Mouse (Mus musculus) lung, embryonic 16.5 days (tissue): ENCODE measurements at regions not wholly inside any gene's neighbourhood (a gene's known extent, or its start where the extent isn't known, plus 50 kb on each side); places are given as distances from the start of the nearest gene placed in this dataset.
"Not testable (repeated sequence)": the region's sequence is repeated elsewhere in the genome, so short reads cannot be mapped to it uniquely, and the experiment has no call there.

Experiments
- ATAC-seq: fragments of 200-750 bp; cut with Nextera tagmentation; 2 replicates; pipeline ENCODE4 v1.8.0; 2017; ENCODE audit warnings: low read depth, mild to moderate bottlenecking, moderate library complexity
- H3K27ac ChIP-seq: fragments of 300-500 bp; sonication (generic); 2 replicates; pipeline ENCODE4 v1.5.1; 2014; ENCODE audit warnings: mild to moderate bottlenecking, control low read depth, low read length
- H3K27me3 ChIP-seq: fragments of 300-500 bp; sonication (generic); 2 replicates; pipeline ENCODE4 v1.6.1; 2014; ENCODE audit warnings: low read depth, low read length, mixed read lengths; ENCODE audit not compliant: control insufficient read depth, insufficient read depth
- H3K36me3 ChIP-seq: fragments of 300-500 bp; sonication (generic); 2 replicates; pipeline ENCODE4 v1.6.1; 2014; ENCODE audit warnings: low read length; ENCODE audit not compliant: control insufficient read depth, insufficient read depth
- H3K4me1 ChIP-seq: fragments of 300-500 bp; sonication (generic); replicated peaks from 2 replicates; pipeline ENCODE4 v1.6.1; 2014; ENCODE audit warnings: low read length, mixed read lengths; ENCODE audit not compliant: control insufficient read depth, insufficient read depth
- H3K4me2 ChIP-seq: fragments of 300-500 bp; sonication (generic); 2 replicates; pipeline ENCODE4 v1.6.1; 2014; ENCODE audit warnings: low read depth, low read length, control low read depth
- H3K4me3 ChIP-seq: fragments of 300-500 bp; sonication (generic); 2 replicates; pipeline ENCODE4 v1.5.1; 2014; ENCODE audit warnings: mild to moderate bottlenecking, low read length, control low read depth
- H3K9ac ChIP-seq: fragments of 300-500 bp; sonication (generic); 2 replicates; pipeline ENCODE4 v1.6.1; 2014; ENCODE audit warnings: low read length, control low read depth
- H3K9me3 ChIP-seq: fragments of 300-500 bp; sonication (generic); 2 replicates; pipeline ENCODE4 v1.6.1; 2016; ENCODE audit warnings: low read length; ENCODE audit not compliant: control insufficient read depth
- WGBS: fragments of 180-500 bp; shearing (Covaris S2); extraction: QIAGEN DNeasy Blood & Tissue Kit; methylation state at CpG from one replicate; pipeline ENCODE4 v1.1.7; 2014; 5-methylcytosine and 5-hydroxymethylcytosine counted together

GRCm38 (mm10) chr3:81829966-81830599 lies 102.3 kb upstream of the Ctso start:
- no peak overlapping the region for H3K4me2 ChIP-seq
- ATAC-seq: no peak
- H3K4me3 ChIP-seq: no peak overlapping the region
- H3K27ac ChIP-seq: no peak overlapping the region
- no peaks in the 10 kb centered on the region for H3K9me3 ChIP-seq
- H3K9ac ChIP-seq: no peak overlapping the region
- no peaks in the 10 kb centered on the region for H3K36me3 ChIP-seq
- no peaks in the 10 kb centered on the region for H3K4me1 ChIP-seq
- no peaks in the 10 kb centered on the region for H3K27me3 ChIP-seq

- H3K9ac ChIP-seq: no peak overlapping the region; the same call in 1 of the 2 replicates
- no peaks in the 10 kb centered on the region for H3K9me3 ChIP-seq
- H3K4me1 ChIP-seq: no peaks in the 10 kb centered on the region
- H3K4me2 ChIP-seq: peak overlapping the region; percentile 34
- no peaks in the 10 kb centered on the region for H3K36me3 ChIP-seq
- H3K27ac ChIP-seq: no peak overlapping the region
- no peak overlapping the region for H3K4me3 ChIP-seq
- no peak for ATAC-seq
- H3K27me3 ChIP-seq: no peaks in the 10 kb centered on the region
- 4% methylated on average over 11 of the region's 11 CpGs for WGBS
Observed at GRCm38 (mm10) chr3:81835380-81836157, 96.8 kb upstream of the Ctso start.

DNA sequence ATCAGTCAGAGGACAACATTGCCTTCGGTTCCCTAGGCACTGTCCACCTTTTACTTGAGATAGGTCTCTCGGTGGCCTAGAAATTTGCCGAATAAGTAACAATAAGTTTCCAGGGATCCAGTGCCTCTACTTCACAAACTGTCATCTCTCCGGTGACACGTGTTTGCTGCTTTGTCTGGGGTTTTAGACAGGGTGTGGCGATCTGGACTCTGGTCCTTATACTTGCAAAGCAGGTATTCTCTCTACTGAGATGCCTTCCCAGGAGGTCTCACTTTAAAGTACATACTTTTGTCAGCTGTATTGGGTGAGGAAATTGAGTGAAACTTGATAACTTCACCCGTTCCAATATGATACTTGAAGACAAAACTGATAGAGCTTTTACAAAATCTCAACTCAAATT lies 95.9 kb upstream of the Ctso start:
- ATAC-seq: no peak
- Histone ChIP-seq H3K36me3 (no peaks in the 10 kb centered on the region), H3K27ac (no peak overlapping the region), H3K4me3 (no peak overlapping the region), H3K27me3 (no peaks in the 10 kb centered on the region), H3K9ac (no peak overlapping the region), H3K4me1 (no peaks in the 10 kb centered on the region), H3K4me2 (no peak overlapping the region), H3K9me3 (no peaks in the 10 kb centered on the region)
- 63% methylated on average over 7 of the region's 7 CpGs for WGBS

DNA sequence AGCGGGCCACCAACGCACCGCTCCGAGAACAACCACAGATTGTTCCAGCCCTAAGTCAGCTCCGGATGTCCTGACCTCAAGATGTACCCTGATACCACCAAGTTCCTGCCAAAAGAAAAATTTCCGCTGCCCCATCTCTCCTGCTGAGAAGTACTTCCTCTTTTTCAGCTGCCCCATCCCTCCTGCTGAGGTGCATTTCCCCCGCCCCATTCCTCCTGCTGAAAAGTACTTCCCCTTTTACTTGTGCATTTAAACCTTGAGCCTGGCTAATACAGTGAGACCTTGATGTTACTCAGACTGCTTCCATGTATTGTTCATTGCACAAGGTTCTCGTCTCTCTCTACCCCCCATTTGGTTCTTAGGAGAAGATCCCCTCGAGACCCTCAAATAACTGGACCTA lies 94.3 kb upstream of the Ctso start:
- 90% methylated on average over 9 of the region's 9 CpGs for WGBS
- H3K9ac ChIP-seq, H3K4me1 ChIP-seq: not testable (repeated sequence)

GRCm38 (mm10) chr3:81864487-81864886 lies 67.9 kb upstream of the Ctso start:
- Histone ChIP-seq H3K4me3 (no peak overlapping the region), H3K9ac (no peak overlapping the region), H3K27me3 (no peaks in the 10 kb centered on the region), H3K27ac (no peak overlapping the region), H3K9me3 (no peaks in the 10 kb centered on the region), H3K4me2 (no peak overlapping the region), H3K36me3 (no peaks in the 10 kb centered on the region), H3K4me1 (no peaks in the 10 kb centered on the region)
- WGBS: 92% methylated on average over 1 of the region's 1 CpGs
- no peak for ATAC-seq

More for the DNA sequence above, 94.3 kb upstream of the Ctso start:
- not testable (repeated sequence) for H3K27me3 ChIP-seq, H3K27ac ChIP-seq, H3K36me3 ChIP-seq, H3K4me3 ChIP-seq, H3K4me2 ChIP-seq, H3K9me3 ChIP-seq, ATAC-seq
